Mouse (Mus musculus) lung, embryonic 14.5 days (tissue): ENCODE data around the gene Psmc4. TPM values are rescaled to one million over a fixed set of nuclear protein-coding genes. Genes with fewer than 3 reads are reported as not detected.
A peak's percentile ranks its signal among the peaks of the same experiment; 100 is the strongest.

Source experiments
- ATAC-seq: fragments of 200-750 bp; cut with Nextera tagmentation; 2 replicates; pipeline ENCODE4 v1.8.0; 2017; ENCODE audit warnings: mild to moderate bottlenecking, moderate TSS enrichment, moderate library complexity; ENCODE audit not compliant: insufficient read depth
- DNase-seq: peaks from one replicate; pipeline ENCODE4 v3.0.0-alpha.2; 2015
- H3K27ac ChIP-seq: fragments of 300-500 bp; sonication (generic); 2 replicates; pipeline ENCODE4 v1.5.1; 2014; ENCODE audit warnings: low read depth, mild to moderate bottlenecking, moderate library complexity
- H3K27me3 ChIP-seq: fragments of 300-500 bp; sonication (generic); 2 replicates; pipeline ENCODE4 v1.6.1; 2014; ENCODE audit warnings: low read length, control low read depth; ENCODE audit not compliant: insufficient read depth
- H3K36me3 ChIP-seq: fragments of 300-500 bp; sonication (generic); 2 replicates; pipeline ENCODE4 v1.6.1; 2014; ENCODE audit warnings: control low read depth; ENCODE audit not compliant: insufficient read depth
- H3K4me1 ChIP-seq: fragments of 300-500 bp; sonication (generic); 2 replicates; pipeline ENCODE4 v1.6.1; 2014; ENCODE audit warnings: antibody characterized with exemption, control low read depth; ENCODE audit not compliant: insufficient read depth
- H3K4me2 ChIP-seq: fragments of 300-500 bp; sonication (generic); 2 replicates; pipeline ENCODE4 v1.6.1; 2014; ENCODE audit warnings: mild to moderate bottlenecking
- H3K4me3 ChIP-seq: fragments of 300-500 bp; sonication (generic); 2 replicates; pipeline ENCODE4 v1.5.1; 2014; ENCODE audit warnings: low read depth, low read length
- H3K9ac ChIP-seq: fragments of 300-500 bp; sonication (generic); 2 replicates; pipeline ENCODE4 v1.6.1; 2014
- H3K9me3 ChIP-seq: fragments of 300-500 bp; sonication (generic); 2 replicates; pipeline ENCODE4 v1.6.1; 2016; ENCODE audit warnings: low read depth, low read length, control low read depth
- CTCF ChIP-seq: IDR thresholded peaks from 2 replicates; pipeline ENCODE4 v1.5.1; 2016; ENCODE audit warnings: antibody characterized with exemption, low read depth
- WGBS: fragments of 180-500 bp; shearing (Covaris S2); extraction: QIAGEN DNeasy Blood & Tissue Kit; methylation state at CpG from one replicate; pipeline ENCODE4 v1.1.7; 2014; 5-methylcytosine and 5-hydroxymethylcytosine counted together
- polyA plus RNA-seq: library from polyadenylated mRNA; unstranded; fragments of >200 nt; fragmentation: Nextera tagmentation; extraction: Ambion mirVana; gene quantifications from 2 replicates; pipeline ENCODE4 v1.2.1, GENCODE M21; 2014

Psmc4 gene
- polyA plus RNA-seq, 1 experiment from 2014 or later = 300 TPM

- WGBS = 39% methylated on average over 3 of the region's 3 CpGs
Observed at GRCm38 (mm10) chr7:28069546-28070172, 19.8 kb upstream of the Psmc4 start.

GRCm38 (mm10) chr7:28068661-28069060, 18.8 kb upstream of the Psmc4 start:
- TF ChIP-seq CTCF = no peak

More at GRCm38 (mm10) chr7:28069546-28070172, 19.8 kb upstream of the Psmc4 start:
- Histone ChIP-seq H3K4me2 (no peak overlapping the region), H3K27me3 (no peaks in the 10 kb centered on the region), H3K27ac (no peak overlapping the region), H3K9ac (no peak overlapping the region), H3K4me3 (no peak overlapping the region), H3K36me3 (no peaks in the 10 kb centered on the region), H3K9me3 (no peaks in the 10 kb centered on the region), H3K4me1 (no peaks in the 10 kb centered on the region)
- ATAC-seq (no peak), DNase-seq (no peak)
- TF ChIP-seq CTCF = no peak

GRCm38 (mm10) chr7:28059972-28060371, 10.1 kb upstream of the Psmc4 start:
- Histone ChIP-seq H3K4me1 (no peaks in the 10 kb centered on the region), H3K9ac (no peak overlapping the region), H3K9me3 (no peaks in the 10 kb centered on the region), H3K27me3 (no peaks in the 10 kb centered on the region), H3K36me3 (no peaks in the 10 kb centered on the region), H3K4me2 (no peak overlapping the region), H3K4me3 (no peak overlapping the region), H3K27ac (no peak overlapping the region)
- 89% methylated on average over 1 of the region's 1 CpGs for WGBS
- no peak for TF ChIP-seq CTCF
- DNase-seq (no peak), ATAC-seq (no peak)

More at GRCm38 (mm10) chr7:28068661-28069060, 18.8 kb upstream of the Psmc4 start:
- 58% methylated on average over 3 of the region's 3 CpGs for WGBS
- Histone ChIP-seq H3K4me3 (no peak overlapping the region), H3K9ac (no peak overlapping the region), H3K9me3 (no peaks in the 10 kb centered on the region), H3K4me1 (no peaks in the 10 kb centered on the region), H3K27me3 (no peaks in the 10 kb centered on the region), H3K27ac (no peak overlapping the region), H3K4me2 (no peak overlapping the region), H3K36me3 (no peaks in the 10 kb centered on the region)
- ATAC-seq (no peak), DNase-seq (no peak)

DNA sequence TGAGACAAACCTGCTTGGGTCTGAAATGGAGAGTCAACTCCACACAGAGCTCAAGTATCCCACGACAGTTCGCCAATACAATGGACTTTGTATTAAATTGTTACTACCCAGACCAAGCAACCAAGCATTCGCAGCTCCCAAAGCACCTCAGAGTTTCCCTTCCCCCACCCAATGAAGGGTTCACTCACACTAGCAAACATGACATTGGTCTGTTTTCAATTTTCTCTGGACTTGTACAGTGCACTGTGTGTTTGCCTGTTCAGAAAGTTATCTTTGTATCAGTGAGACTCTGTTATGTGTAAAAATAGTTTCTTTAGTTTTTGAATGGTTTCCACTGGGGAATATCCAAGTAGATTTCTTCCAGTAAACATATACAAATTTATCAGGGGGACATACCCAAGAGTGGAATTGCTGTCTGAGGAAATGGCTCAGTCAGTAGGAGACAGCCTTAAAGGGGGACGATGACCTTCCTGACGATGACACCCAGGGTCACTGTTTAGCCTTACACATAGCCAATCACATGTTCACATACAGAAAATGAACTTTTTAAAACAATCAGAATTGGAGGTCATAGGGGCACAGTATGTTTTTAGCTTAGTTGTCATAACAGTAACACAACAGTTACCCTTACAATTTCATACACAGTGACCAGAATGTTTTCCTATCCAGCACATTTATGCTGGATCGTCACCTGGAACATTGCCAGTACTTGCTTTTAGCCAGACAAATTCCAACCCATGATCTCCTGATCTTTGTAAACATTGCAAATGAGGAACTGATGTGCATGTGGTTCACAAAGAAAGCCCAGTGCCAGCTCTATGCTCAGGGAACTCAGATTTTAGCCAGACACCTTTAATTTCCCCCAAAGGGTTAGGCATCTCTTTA, 3.4 kb upstream of the Psmc4 start:
- WGBS = 65% methylated on average over 6 of the region's 6 CpGs
- no peaks in the 10 kb centered on the region for H3K27me3 ChIP-seq
- H3K27ac ChIP-seq = peak overlapping the region; percentile 72; the same call in 1 of the 2 replicates
- H3K36me3 ChIP-seq = peaks cover 6% of the 10 kb centered on the region; the same call in 1 of the 2 replicates
- H3K4me1 ChIP-seq = 0 out of 2 replicates have a peak, but pooled peaks cover 4% of the 10 kb centered on the region
- no peak overlapping the region for H3K9ac ChIP-seq
- ATAC-seq (peak; percentile 26; the same call in 1 of the 2 replicates), DNase-seq (peak; percentile 88)
- TF ChIP-seq CTCF = no peak
- H3K4me2 ChIP-seq = no peak overlapping the region
- no peaks in the 10 kb centered on the region for H3K9me3 ChIP-seq
- H3K4me3 ChIP-seq = no peak overlapping the region

- TF ChIP-seq CTCF = no peak
- Histone ChIP-seq H3K4me3 (no peak overlapping the region), H3K27me3 (no peaks in the 10 kb centered on the region), H3K4me1 (0 out of 2 replicates have a peak, but pooled peaks cover 4% of the 10 kb centered on the region), H3K4me2 (peak overlapping the region; percentile 52), H3K9ac (peak overlapping the region; percentile 45), H3K9me3 (no peaks in the 10 kb centered on the region), H3K27ac (no peak overlapping the region), H3K36me3 (peaks cover 32% of the 10 kb centered on the region)
- no peak for DNase-seq
- no peak for ATAC-seq
- 55% methylated on average over 17 of the region's 17 CpGs for WGBS
Observed at GRCm38 (mm10) chr7:28050584-28050983, 683 bp upstream of the Psmc4 start.

DNA sequence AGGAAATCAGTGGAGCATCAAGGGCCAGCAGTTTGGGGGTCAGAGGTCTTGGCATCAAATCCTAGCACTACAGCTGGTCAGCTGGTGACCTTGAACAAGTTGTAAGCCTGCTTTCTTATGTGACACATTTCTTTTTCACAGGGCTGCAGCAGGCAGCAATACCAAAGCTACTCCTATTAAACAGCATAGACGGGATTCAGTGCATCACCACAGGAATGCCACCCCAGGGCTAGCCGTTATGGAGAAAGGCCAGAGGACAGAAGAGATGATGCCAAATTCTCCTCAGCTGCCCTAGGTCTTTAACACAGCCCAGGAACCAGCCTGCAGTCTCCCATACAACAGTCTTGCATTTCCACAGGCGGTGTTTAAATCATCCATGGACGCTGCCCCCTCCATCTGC, 5.4 kb downstream of the Psmc4 start:
- Histone ChIP-seq H3K27ac (no peak overlapping the region), H3K9ac (no peak overlapping the region), H3K4me2 (no peak overlapping the region), H3K4me1 (0 out of 2 replicates have a peak, but pooled peaks cover 4% of the 10 kb centered on the region), H3K9me3 (no peaks in the 10 kb centered on the region), H3K4me3 (no peak overlapping the region), H3K27me3 (no peaks in the 10 kb centered on the region), H3K36me3 (peaks cover 88% of the 10 kb centered on the region)
- TF ChIP-seq CTCF = no peak
- WGBS = 84% methylated on average over 4 of the region's 4 CpGs
- DNase-seq (no peak), ATAC-seq (no peak)

DNA sequence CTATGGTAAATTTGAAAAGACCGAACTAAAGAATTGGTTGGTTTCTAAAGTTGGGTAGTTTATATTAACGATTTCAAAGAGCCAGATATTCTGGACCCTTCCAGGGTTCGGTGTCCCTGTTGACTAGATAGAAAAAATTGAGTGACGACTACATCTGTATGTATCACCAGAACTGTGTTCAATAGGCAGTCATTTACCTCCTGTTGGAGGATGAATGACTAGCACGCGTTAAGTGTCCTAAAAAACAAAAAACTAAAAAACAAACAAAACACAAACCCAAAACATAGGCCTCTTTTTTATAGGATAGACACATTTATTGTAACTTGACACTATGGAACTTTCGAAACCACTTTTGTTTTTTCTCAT, 35.5 kb downstream of the Psmc4 start:
- peak overlapping the region; percentile 88 for H3K4me2 ChIP-seq
- H3K27ac ChIP-seq = peak overlapping the region; percentile 60
- peak overlapping the region; percentile 85 for H3K9ac ChIP-seq
- TF ChIP-seq CTCF = no peak
- no peaks in the 10 kb centered on the region; the same call in 1 of the 2 replicates for H3K4me1 ChIP-seq
- WGBS = 22% methylated on average over 7 of the region's 7 CpGs
- H3K36me3 ChIP-seq = no peaks in the 10 kb centered on the region; the same call in 1 of the 2 replicates
- H3K27me3 ChIP-seq = no peaks in the 10 kb centered on the region
- peak; percentile 48; the same call in 1 of the 2 replicates for ATAC-seq
- DNase-seq = peak; percentile 33
- H3K4me3 ChIP-seq = peak overlapping the region; percentile 73
- H3K9me3 ChIP-seq = peaks cover 6% of the 10 kb centered on the region; the same call in 1 of the 2 replicates
